Mouse (Mus musculus): ENCODE data around the gene Timm22.

Timm22 gene

DNA sequence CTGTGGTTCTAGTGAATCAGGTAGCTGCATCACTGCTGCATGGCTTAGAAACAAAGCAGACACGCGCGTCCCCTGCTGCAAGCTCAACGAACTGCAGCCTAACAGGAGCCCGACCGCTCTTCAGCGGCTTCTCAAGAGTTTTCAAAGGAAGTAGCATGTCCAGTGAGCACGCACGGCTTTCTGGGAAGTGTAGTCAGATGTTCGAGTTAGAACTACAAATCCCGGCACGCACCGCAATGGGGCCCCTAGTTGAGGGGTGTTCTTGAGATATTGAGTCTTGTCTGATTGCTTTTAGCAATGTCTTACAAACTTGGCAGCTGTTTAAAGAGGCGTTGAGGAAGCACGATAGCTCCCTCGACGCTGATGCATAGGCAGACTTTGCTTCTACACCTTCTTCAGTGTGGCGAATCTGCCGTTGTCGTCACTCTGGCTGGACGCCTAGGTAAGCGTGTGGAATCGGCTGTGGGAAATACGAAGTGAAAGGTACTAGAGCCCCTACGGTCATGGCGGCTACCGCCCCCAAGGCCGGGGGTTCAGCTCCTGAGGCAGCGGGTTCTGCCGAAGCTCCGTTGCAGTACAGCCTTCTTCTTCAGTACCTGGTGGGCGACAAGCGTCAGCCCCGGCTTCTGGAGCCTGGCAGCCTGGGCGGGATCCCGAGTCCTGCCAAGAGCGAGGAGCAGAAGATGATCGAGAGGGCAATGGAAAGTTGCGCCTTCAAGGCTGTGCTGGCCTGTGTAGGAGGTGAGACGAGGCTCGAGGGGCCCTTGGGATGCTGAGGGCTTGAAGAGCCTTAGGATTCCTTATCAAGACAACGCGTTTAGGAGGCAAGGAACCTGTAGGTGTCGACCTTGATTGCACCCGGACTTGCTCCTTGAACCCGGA is at the start of gene Timm22:
Gene Timm22 (plus strand): TSS at position 251 of the 882 bp plus-strand sequence.
- peak; percentile 96 for DNase-seq (ENCODE audit: low read depth, low spot score)

GRCm38 (mm10) chr11:76357464-76357863 is 49.3 kb upstream of the Timm22 start:
- DNase-seq (ENCODE audit: low read depth, low spot score): no peak

- DNase-seq (ENCODE audit: low read depth, low spot score): no peak
Observed at GRCm38 (mm10) chr11:76358628-76359320, 48.0 kb upstream of the Timm22 start.

- DNase-seq (ENCODE audit: low read depth, low spot score): no peak
Observed at GRCm38 (mm10) chr11:76360255-76360654, 46.5 kb upstream of the Timm22 start.

DNA sequence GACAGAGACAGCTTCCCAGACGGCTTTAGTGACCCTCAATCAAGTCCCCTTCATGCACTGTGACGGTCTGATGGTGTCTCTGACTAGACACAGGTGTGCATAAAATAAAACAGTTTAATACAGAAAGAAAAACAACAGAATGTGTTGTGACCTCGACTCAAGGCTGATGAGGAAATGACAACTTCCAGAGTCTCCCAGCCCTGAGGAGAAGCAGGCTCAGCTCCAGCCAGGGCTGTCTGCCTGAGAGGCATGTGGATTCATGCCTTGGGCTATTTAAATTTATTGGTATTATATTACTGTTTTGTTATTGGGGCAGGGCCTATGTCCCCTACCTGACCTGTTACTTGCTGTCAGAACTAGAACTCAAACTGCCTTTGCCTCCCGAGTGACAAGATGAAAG is 45.3 kb upstream of the Timm22 start:
- no peak for DNase-seq (ENCODE audit: low read depth, low spot score)

DNA sequence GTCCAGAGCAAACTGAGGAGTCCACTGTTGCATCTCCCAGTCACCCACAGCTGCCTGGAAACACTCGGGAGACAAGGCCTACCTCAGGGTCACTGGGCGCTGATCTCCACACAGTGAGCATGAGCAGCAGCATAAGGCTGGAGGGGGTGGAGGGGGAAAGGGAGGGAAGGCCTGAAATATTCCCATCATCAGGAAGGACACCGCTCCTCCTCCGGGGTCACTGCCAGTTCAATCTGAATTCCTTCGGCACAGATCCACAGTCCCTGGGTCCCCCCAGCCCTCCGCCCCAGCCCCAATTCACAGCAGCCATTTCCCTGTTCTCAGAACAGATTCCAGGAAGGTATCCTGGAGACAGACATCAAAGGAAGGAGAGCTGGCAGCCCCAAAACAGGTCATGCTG is 43.6 kb upstream of the Timm22 start:
- no peak for DNase-seq (ENCODE audit: low read depth, low spot score)

- no peak for DNase-seq (ENCODE audit: low read depth, low spot score)
Observed at GRCm38 (mm10) chr11:76363636-76364035, 43.1 kb upstream of the Timm22 start.

DNA sequence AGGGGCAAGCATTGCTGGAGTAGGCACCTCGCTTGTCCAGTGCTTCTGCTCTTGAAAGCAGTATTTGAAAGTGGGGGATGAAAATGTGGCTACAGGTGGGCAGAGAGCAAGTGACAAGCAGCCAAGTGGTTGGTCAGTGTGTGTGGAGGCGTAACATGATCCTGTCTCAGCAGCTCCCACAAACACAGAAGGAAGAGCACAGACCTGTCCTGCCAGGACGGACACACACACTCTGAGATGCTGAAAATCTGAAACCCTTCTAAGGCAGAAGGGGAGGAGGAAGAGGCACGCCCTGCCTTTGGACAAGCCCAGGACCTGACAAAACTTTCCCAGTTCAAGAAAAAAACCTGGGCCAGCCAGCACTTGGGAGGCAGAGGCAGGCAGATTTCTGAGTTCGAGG is 42.7 kb upstream of the Timm22 start:
- DNase-seq (ENCODE audit: low read depth, low spot score): no peak

- DNase-seq (ENCODE audit: low read depth, low spot score): no peak
Observed at GRCm38 (mm10) chr11:76366720-76367119, 40.0 kb upstream of the Timm22 start.

DNA sequence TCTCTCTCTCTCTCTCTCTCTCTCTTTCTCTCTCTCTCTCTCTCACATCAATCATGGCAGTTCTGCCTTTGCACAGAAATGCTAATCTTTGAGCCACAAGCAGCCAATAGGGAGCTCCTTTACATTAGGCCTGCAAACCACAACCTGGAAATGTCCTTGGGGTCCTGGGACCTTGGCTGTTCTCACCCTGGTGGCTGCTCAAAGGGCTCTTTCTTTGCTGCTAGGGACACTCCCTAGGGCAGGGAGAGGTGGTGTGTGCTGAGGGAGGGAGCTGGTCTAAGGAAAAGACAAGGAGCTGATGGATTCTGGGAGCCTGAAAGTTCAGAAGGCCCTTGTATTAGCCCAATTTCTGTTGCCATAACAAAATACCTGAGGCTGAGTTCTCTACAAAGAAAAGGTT is 36.3 kb upstream of the Timm22 start:
- DNase-seq (ENCODE audit: low read depth, low spot score): no peak

DNA sequence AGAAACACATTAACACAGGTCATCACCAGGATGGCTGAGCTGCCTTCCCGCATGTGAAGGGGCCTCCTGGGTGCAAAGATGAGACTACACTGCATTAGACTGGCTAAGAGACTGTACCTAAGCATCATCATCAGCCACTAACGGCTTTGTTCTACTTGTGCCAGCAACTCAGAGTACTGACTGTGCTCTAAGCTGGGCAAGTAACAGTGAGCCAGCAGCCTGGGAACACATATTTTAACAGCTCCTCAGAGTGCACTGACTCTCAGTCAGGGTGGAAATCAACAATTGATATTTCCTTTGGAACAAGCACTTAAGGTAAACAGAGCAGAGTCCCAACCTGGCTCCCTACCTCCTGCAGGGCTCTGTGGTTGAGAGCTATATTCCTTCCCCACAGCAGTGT is 34.6 kb upstream of the Timm22 start:
- DNase-seq (ENCODE audit: low read depth, low spot score): no peak

- no peak for DNase-seq (ENCODE audit: low read depth, low spot score)
Observed at GRCm38 (mm10) chr11:76372534-76372933, 34.2 kb upstream of the Timm22 start.

- DNase-seq (ENCODE audit: low read depth, low spot score): no peak
Observed at GRCm38 (mm10) chr11:76374491-76375185, 32.1 kb upstream of the Timm22 start.

GRCm38 (mm10) chr11:76376425-76376824 is 30.3 kb upstream of the Timm22 start:
- no peak for DNase-seq (ENCODE audit: low read depth, low spot score)

DNA sequence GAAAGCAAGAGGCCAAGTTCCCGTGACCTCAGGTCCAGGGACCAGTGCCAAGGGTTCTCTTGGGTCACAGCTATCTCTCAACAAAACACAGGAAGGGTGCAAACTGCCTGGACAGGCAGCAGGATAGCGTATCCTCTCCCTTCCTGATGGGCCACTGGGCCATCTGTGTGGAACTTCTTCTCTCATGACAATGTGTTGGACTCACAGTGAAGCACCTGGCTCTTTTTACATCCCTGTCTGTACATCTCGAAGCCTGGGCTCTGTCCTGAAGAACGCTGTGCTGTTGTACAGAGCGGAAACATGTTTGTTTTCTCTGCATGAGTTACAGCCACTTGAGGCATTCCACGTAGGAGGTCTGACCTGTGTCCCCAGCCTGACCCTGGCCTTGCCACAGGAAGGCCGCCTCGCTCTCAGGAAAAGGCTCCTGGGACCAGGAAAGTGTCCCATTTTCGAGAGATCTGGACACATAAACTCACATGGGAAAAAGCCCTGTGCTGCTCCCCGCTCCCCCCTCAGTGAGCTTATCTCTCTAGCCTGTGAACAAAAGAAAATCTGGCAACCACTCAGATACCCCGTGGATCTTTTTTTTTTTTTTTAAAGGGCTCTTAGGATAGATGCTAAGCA is 26.7 kb upstream of the Timm22 start:
- DNase-seq (ENCODE audit: low read depth, low spot score): no peak

- no peak for DNase-seq (ENCODE audit: low read depth, low spot score)
Observed at GRCm38 (mm10) chr11:76381201-76381885, 25.4 kb upstream of the Timm22 start.

- no peak for DNase-seq (ENCODE audit: low read depth, low spot score)
Observed at GRCm38 (mm10) chr11:76382711-76383324, 23.9 kb upstream of the Timm22 start.

DNA sequence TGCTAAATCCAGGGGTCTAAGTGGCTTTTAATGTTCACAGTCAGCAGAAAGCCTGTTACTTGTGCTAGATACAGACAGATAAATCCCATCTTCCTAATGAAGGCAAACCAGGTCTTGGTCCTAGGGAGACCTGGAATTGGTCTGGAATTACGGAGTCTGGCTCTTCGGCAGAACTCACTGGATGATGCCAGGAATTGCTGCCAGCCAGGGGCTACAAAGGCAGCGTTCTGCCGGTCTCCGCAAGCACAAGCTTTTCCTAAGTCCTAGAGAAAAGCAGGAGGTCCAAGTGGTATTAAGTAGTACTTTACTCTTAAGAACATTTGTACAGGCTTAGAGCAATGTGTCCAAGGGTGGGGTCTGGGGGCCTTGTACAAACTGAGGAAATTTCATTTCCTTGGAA is 22.4 kb upstream of the Timm22 start:
- no peak for DNase-seq (ENCODE audit: low read depth, low spot score)

DNA sequence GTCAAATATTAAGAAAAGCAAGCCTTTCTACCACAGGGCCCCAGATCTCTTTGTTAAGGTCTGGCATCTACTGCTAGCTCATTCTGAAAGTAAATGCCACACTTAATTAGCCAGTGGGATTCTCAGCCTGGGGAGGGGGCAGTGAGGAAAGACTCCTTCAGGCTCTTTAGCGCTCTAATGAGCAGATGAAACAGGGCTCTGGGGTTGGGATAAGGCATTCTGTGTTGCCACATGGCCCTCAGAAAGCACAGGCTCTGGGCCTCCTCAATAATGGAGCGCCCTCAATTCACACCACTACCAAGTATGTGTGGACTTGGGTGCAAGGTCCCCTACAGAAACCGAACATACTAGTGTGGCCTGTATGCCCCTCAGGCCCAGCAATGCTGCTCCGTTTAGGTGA is 21.7 kb upstream of the Timm22 start:
- no peak for DNase-seq (ENCODE audit: low read depth, low spot score)

DNA sequence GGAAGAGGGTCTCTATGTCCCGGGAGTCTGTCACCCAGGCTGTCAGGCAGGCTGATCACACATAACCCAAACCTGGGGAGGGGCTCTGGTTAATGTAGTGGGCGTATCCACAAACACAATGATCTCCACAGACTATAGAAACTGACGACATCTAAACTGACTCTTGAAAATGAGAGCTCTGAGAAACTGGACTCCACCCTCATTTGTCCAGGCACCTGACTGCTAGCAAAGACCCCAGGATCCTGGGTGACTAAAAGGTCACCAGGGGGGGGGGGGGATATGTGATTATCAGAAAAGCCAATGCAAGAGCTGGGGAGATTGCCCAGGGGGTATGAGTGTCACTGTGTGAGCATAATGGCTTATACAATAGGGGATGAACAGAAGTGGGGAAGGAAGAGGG is 21.0 kb upstream of the Timm22 start:
- DNase-seq (ENCODE audit: low read depth, low spot score): no peak

GRCm38 (mm10) chr11:76387097-76387496 is 19.7 kb upstream of the Timm22 start:
- no peak for DNase-seq (ENCODE audit: low read depth, low spot score)

All from brain, embryonic 18.5 days (tissue).